Mouse (Mus musculus) lung, postnatal 0 days (tissue): ENCODE results near the gene Maf. TPM values are rescaled to one million over a fixed set of nuclear protein-coding genes. Genes with fewer than 3 reads are reported as not detected.

Source experiments
- ATAC-seq: fragments of 200-750 bp; cut with Nextera tagmentation; 2 replicates; pipeline ENCODE4 v1.8.0; 2017; ENCODE audit warnings: moderate library complexity
- DNase-seq: peaks from one replicate; pipeline ENCODE4 v3.0.0-alpha.2; 2016; ENCODE audit warnings: low spot score
- H3K27ac ChIP-seq: fragments of 300-500 bp; sonication (generic); 2 replicates; pipeline ENCODE4 v1.5.1; 2014; ENCODE audit warnings: antibody characterized with exemption, mild to moderate bottlenecking, low read length, mixed read lengths
- H3K27me3 ChIP-seq: fragments of 300-500 bp; sonication (generic); replicated peaks from 2 replicates; pipeline ENCODE4 v1.6.1; 2014; ENCODE audit warnings: low read length, mixed read lengths; ENCODE audit not compliant: insufficient read depth
- H3K36me3 ChIP-seq: fragments of 300-500 bp; sonication (generic); 2 replicates; pipeline ENCODE4 v1.6.1; 2014; ENCODE audit warnings: low read length, mixed read lengths; ENCODE audit not compliant: insufficient read depth
- H3K4me1 ChIP-seq: fragments of 300-500 bp; sonication (generic); 2 replicates; pipeline ENCODE4 v1.6.1; 2014; ENCODE audit warnings: antibody characterized with exemption, low read depth, low read length, mixed read lengths; ENCODE audit not compliant: insufficient read depth
- H3K4me2 ChIP-seq: fragments of 300-500 bp; sonication (generic); replicated peaks from 2 replicates; pipeline ENCODE4 v1.6.1; 2014; ENCODE audit warnings: low read depth, mild to moderate bottlenecking, low read length, moderate library complexity, mixed read lengths
- H3K4me3 ChIP-seq: fragments of 300-500 bp; sonication (generic); 2 replicates; pipeline ENCODE4 v1.5.1; 2014; ENCODE audit warnings: low read depth, low read length
- H3K9ac ChIP-seq: fragments of 300-500 bp; sonication (generic); replicated peaks from 2 replicates; pipeline ENCODE4 v1.6.1; 2014; ENCODE audit warnings: low read depth, mild to moderate bottlenecking
- H3K9me3 ChIP-seq: fragments of 300-500 bp; sonication (generic); 2 replicates; pipeline ENCODE4 v1.6.1; 2016; ENCODE audit warnings: low read length, mixed read lengths
- CTCF ChIP-seq: IDR thresholded peaks from 2 replicates; pipeline ENCODE4 v1.5.1; 2016; ENCODE audit warnings: antibody characterized with exemption, mild to moderate bottlenecking
- EP300 ChIP-seq: IDR thresholded peaks from 2 replicates; pipeline ENCODE4 v1.6.1; 2016; ENCODE audit warnings: antibody characterized with exemption, mild to moderate bottlenecking, control low read depth
- WGBS: fragments of 180-500 bp; shearing (Covaris S2); extraction: QIAGEN DNeasy Blood & Tissue Kit; methylation state at CpG from one replicate; pipeline ENCODE4 v1.1.7; 2014; 5-methylcytosine and 5-hydroxymethylcytosine counted together
- polyA plus RNA-seq: library from polyadenylated mRNA; unstranded; fragments of >200 nt; fragmentation: Nextera tagmentation; extraction: Ambion mirVana; gene quantifications from 2 replicates; pipeline ENCODE4 v1.2.1, GENCODE M21; 2015

Gene Maf
- polyA plus RNA-seq, 1 experiment from 2014 or later = 11.7 TPM

DNA sequence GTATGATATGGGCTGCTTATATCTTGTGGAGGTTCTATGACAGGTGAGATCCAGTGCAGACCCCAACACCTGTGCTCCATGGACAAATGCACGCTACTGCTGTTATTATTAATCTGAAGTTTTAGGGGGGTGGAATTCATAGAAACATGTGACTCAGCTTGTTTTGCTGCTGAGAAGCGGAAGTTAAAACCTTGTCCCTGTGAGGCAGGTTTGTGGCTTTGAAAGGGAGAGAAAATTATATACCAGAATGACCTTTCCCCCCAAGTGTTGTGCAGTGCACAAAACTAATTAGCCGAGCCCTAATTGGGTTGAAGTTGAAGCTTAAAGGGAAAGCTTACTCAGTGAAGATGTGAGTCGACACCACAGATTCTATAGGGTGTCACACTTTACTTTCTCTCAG lies 18.6 kb upstream of the Maf start:
- no peak for DNase-seq
- H3K9ac ChIP-seq = no peak overlapping the region
- no peak overlapping the region for H3K4me3 ChIP-seq
- H3K9me3 ChIP-seq = no peaks in the 10 kb centered on the region
- TF ChIP-seq CTCF = no peak
- no peak for TF ChIP-seq EP300
- no peaks in the 10 kb centered on the region for H3K36me3 ChIP-seq
- no peak for ATAC-seq
- no peaks in the 10 kb centered on the region for H3K4me1 ChIP-seq
- no peaks in the 10 kb centered on the region for H3K27me3 ChIP-seq
- no peak overlapping the region for H3K4me2 ChIP-seq
- 74% methylated on average over 4 of the region's 4 CpGs for WGBS
- H3K27ac ChIP-seq = no peak overlapping the region

DNA sequence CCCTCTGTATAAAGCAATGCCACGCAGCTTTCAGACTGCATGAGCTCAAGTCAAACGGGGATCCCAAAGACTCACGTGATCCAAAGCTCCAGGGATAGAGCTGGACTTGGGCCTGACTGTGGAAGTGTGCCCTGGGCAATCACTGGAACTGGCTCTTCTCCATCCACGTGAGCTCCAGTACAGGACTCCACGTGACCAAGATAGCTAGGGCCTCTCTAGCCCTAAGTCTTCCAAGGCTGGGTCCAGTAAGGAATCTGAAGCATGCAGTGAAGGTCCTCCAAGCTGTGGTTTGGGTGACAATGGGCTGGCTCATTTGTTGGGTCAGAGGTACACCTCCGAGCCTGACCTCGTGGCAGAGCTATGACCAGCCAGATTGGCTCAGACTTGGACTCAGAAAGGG lies 11.5 kb upstream of the Maf start:
- ATAC-seq (peak; percentile 44), DNase-seq (no peak)
- no peaks in the 10 kb centered on the region for H3K4me1 ChIP-seq
- H3K4me2 ChIP-seq = no peak overlapping the region
- H3K9me3 ChIP-seq = no peaks in the 10 kb centered on the region
- no peak overlapping the region for H3K27ac ChIP-seq
- TF ChIP-seq CTCF (no peak), EP300 (no peak)
- WGBS = 63% methylated on average over 7 of the region's 7 CpGs
- H3K9ac ChIP-seq = no peak overlapping the region
- no peaks in the 10 kb centered on the region for H3K27me3 ChIP-seq
- H3K4me3 ChIP-seq = no peak overlapping the region
- H3K36me3 ChIP-seq = no peaks in the 10 kb centered on the region

DNA sequence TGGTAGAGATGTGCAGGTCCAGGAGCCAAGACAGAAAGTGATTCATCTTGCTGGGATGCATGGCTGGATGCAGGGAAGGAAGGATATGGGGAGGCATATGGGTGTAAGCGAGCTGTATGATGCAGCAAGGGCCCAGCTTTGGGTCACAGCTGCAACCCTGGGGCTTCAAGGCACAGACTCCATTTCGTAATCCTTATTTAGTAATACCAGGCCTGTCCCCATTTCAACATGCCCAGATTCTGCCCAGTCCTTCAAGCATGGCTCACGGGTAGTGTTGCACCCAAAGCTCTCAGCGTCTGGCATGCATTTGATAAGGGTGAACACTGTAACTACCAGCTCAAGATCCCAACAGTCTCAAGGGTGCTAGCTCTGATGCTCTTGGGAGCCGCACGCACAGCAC lies 11.0 kb upstream of the Maf start:
- TF ChIP-seq CTCF (no peak), EP300 (no peak)
- no peak overlapping the region for H3K9ac ChIP-seq
- H3K4me2 ChIP-seq = no peak overlapping the region
- 76% methylated on average over 6 of the region's 6 CpGs for WGBS
- H3K27me3 ChIP-seq = no peaks in the 10 kb centered on the region
- no peak overlapping the region for H3K27ac ChIP-seq
- ATAC-seq (peak; percentile 35; the same call in 1 of the 2 replicates), DNase-seq (no peak)
- no peaks in the 10 kb centered on the region for H3K9me3 ChIP-seq
- H3K4me1 ChIP-seq = no peaks in the 10 kb centered on the region
- H3K4me3 ChIP-seq = no peak overlapping the region
- no peaks in the 10 kb centered on the region for H3K36me3 ChIP-seq

DNA sequence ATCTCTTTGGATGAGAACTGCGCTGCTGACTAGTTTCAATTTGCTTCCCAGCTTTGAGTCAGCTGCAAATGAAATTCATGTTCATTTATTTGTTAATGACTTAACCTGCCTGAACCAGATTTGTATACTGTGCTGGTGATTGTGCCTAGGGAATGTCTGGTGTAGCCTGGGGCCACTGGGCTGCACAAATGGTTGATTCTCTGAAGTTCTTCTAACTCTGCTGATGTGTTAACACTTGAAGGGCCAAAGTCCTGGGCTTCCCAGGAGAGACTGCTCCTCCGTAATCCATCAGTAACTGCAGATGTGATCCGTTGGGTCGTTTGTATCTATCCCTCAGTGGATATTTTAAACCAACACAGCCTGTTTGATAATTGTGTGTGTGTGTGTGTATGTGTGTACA lies 7.7 kb upstream of the Maf start:
- no peak overlapping the region for H3K4me2 ChIP-seq
- DNase-seq (no peak), ATAC-seq (no peak)
- WGBS = 83% methylated on average over 4 of the region's 4 CpGs
- TF ChIP-seq CTCF (no peak), EP300 (no peak)
- H3K9me3 ChIP-seq = no peaks in the 10 kb centered on the region
- no peak overlapping the region for H3K9ac ChIP-seq
- H3K27ac ChIP-seq = no peak overlapping the region
- H3K36me3 ChIP-seq = no peaks in the 10 kb centered on the region
- no peaks in the 10 kb centered on the region for H3K27me3 ChIP-seq
- H3K4me3 ChIP-seq = no peak overlapping the region
- H3K4me1 ChIP-seq = no peaks in the 10 kb centered on the region

DNA sequence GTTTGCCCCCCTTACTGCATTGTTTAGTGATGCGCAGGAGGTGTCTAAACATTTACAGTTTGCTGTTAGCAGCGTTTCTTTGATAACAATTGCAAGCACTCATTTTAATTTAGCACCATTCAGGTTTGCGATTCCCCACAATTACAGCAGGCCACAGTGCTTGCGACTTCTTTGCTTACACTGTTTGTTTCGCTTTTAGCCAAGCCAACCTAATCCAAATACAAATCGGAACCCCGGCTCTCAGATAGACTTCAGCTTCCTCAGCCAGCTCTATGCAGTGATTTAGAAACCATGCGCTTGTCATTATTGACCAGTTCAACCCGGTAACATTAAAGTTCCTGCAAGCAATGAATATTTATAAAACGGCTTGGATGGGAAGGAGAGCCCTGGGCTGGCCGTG lies 3.5 kb upstream of the Maf start:
- H3K4me3 ChIP-seq = 0 out of 2 replicates have a peak overlapping the region, but pooled peaks have one; percentile 1
- no peak for DNase-seq
- ATAC-seq = no peak
- no peak overlapping the region for H3K9ac ChIP-seq
- H3K4me1 ChIP-seq = peaks cover 2% of the 10 kb centered on the region; the same call in 1 of the 2 replicates
- 37% methylated on average over 11 of the region's 11 CpGs for WGBS
- TF ChIP-seq CTCF (no peak), EP300 (no peak)
- peak overlapping the region; percentile 38 for H3K4me2 ChIP-seq
- no peaks in the 10 kb centered on the region for H3K27me3 ChIP-seq
- H3K9me3 ChIP-seq = no peaks in the 10 kb centered on the region
- no peaks in the 10 kb centered on the region for H3K36me3 ChIP-seq
- no peak overlapping the region for H3K27ac ChIP-seq

DNA sequence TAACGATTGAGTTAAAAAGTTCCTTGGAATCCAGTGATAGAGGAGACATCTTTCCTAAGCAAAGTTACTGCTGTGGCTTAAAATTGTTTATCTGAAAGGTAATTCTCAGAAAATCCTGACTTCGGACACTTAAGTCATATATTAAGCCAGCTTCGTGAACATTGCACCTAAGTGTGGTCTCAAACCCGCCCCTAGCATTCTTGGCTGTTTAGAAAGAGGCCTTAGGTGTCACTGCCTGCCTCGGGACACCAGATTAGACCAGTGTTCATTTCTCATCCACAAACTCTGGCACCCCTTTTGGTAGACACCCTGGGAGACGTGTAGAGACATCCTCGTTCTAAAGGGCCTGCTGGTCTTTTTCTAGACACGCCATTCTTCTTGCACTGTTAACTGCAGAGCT lies 2.3 kb upstream of the Maf start:
- no peak for DNase-seq
- Histone ChIP-seq H3K4me1 (peaks cover 2% of the 10 kb centered on the region; the same call in 1 of the 2 replicates), H3K4me2 (no peak overlapping the region), H3K4me3 (no peak overlapping the region), H3K27ac (no peak overlapping the region), H3K36me3 (no peaks in the 10 kb centered on the region), H3K9me3 (no peaks in the 10 kb centered on the region), H3K9ac (no peak overlapping the region), H3K27me3 (no peaks in the 10 kb centered on the region)
- ATAC-seq = no peak
- WGBS = 63% methylated on average over 8 of the region's 8 CpGs
- no peak for TF ChIP-seq EP300
- TF ChIP-seq CTCF = no peak
